Mouse (Mus musculus): ENCODE measurements around the gene Gm21680.
"Not testable (repeated sequence)": the region's sequence is repeated elsewhere in the genome, so short reads cannot be mapped to it uniquely, and the experiment has no call there.

Gene Gm21680

GRCm38 (mm10) chr5:25972563-25972962, at the start of gene Gm21680:
Gm21680 (minus strand) TSS chr5:25972663.
- not testable (repeated sequence) for DNase-seq

GRCm38 (mm10) chr5:26007697-26008096, 35.2 kb upstream of the Gm21680 start:
- not testable (repeated sequence) for DNase-seq

- not testable (repeated sequence) for DNase-seq
These were observed 34.7 kb upstream of the Gm21680 start for GRCm38 (mm10) chr5:26006937-26007695.

- DNase-seq: not testable (repeated sequence)
These were observed 32.2 kb upstream of the Gm21680 start, which contains the start of gene Gm1979 for GRCm38 (mm10) chr5:26004698-26005097. Gm1979 (minus strand) TSS chr5:26004798.

GRCm38 (mm10) chr5:25988550-25988949, 16.1 kb upstream of the Gm21680 start, which contains the start of gene Gm21698:
Gm21698 (minus strand) TSS chr5:25988650.
- not testable (repeated sequence) for DNase-seq

GRCm38 (mm10) chr5:25957050-25957449, 15.4 kb downstream of the Gm21680 start:
- DNase-seq: not testable (repeated sequence)

- DNase-seq: not testable (repeated sequence)
These were observed 15.9 kb downstream of the Gm21680 start for GRCm38 (mm10) chr5:25956611-25957010.

- not testable (repeated sequence) for DNase-seq
These were observed 18.1 kb downstream of the Gm21680 start, which contains the start of gene Gm21671 for GRCm38 (mm10) chr5:25954317-25954716. Gm21671 (minus strand) TSS chr5:25954417.

- not testable (repeated sequence) for DNase-seq
These were observed 27.1 kb downstream of the Gm21680 start for GRCm38 (mm10) chr5:25945391-25945790.

GRCm38 (mm10) chr5:25942281-25942680, 30.2 kb downstream of the Gm21680 start, which contains the start of gene Gm21663:
Gm21663 (minus strand) TSS chr5:25942381.
- not testable (repeated sequence) for DNase-seq

Data from kidney, adult 18-20 months (tissue).